Mouse (Mus musculus): ENCODE data around the gene Cyp2d34. TPM values are rescaled to one million over a fixed set of nuclear protein-coding genes. Genes with fewer than 3 reads are reported as not detected.

Gene Cyp2d34
- polyA plus RNA-seq, 1 experiment from 2014 or later: not detected

DNA sequence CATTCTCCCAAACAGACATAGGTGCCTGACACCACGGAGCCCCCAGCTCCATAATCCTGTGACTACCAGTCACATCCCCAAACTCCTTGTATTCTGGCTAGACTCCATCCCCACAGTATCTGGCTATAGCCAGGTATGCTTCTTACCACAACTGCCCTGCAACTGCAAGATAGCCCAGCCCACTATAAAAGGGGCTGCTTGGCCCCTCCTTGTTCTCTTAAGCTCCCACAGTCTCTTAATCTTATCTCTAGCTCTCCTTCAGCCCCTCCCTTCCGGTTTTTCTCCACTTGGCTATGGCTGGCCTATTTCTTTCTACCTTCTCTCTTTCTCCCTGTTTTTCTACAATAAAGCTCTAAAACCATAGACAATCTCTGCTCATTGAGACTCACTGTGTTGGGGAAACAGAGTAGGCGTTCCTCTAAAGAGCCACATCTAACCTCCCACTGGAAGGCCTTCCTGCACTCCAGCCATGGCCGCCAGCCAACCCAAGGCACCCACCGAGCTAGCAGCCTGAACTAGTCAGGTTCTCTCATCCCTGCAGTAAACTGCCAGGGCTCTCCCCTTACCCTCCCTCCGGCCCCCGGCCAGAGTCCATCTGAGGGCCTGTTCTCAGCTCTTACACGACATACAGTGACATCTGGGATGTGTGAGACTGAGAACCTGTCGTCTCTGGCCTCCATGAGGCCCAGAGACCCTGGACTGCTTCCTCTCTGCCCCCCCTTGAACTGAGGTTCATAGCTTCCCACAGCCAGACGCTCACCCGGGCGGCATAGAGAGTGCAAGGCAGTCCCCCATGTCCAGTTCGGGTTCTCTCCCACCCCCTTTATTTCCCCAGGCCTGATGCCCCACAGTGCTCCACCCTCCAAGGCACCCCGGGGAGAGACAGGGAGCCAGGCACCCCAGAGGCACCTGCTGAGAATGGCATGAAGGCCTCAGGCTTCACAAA, 16.7 kb upstream of the Cyp2d34 start:
- H3K9ac ChIP-seq (ENCODE audit: low read depth, low read length): no peak overlapping the region
- H3K27ac ChIP-seq (ENCODE audit: low read depth, low read length): no peak overlapping the region
- ATAC-seq (replicated peaks; ENCODE audit: insufficient number of reproducible peaks, low FRiP score, low TSS enrichment): no peak

GRCm38 (mm10) chr15:82634976-82635375, 14.2 kb upstream of the Cyp2d34 start:
- H3K27me3 ChIP-seq (ENCODE audit: control insufficient read depth, insufficient read depth, low read length): no peaks in the 10 kb centered on the region
- no peak overlapping the region for H3K9ac ChIP-seq (ENCODE audit: low read depth, low read length)
- ATAC-seq (replicated peaks; ENCODE audit: insufficient number of reproducible peaks, low FRiP score, low TSS enrichment): no peak
- no peak overlapping the region for H3K4me2 ChIP-seq
- no peak overlapping the region for H3K4me3 ChIP-seq (ENCODE audit: low read depth, low read length)
- H3K27ac ChIP-seq (ENCODE audit: low read depth, low read length): no peak overlapping the region
- H3K4me1 ChIP-seq (ENCODE audit: control insufficient read depth, insufficient read depth, low read length): no peaks in the 10 kb centered on the region
- H3K9me3 ChIP-seq (replicated peaks; ENCODE audit: control insufficient read depth, low read length): no peaks in the 10 kb centered on the region
- 90% methylated on average over 1 of the region's 1 CpGs for WGBS (ENCODE audit: insufficient replicate concordance)
- H3K36me3 ChIP-seq (ENCODE audit: control insufficient read depth, insufficient read depth, low read length): no peaks in the 10 kb centered on the region

More for the DNA sequence above, 16.7 kb upstream of the Cyp2d34 start:
- no peaks in the 10 kb centered on the region for H3K4me1 ChIP-seq (ENCODE audit: control insufficient read depth, insufficient read depth, low read length)
- H3K4me3 ChIP-seq (ENCODE audit: low read depth, low read length): no peak overlapping the region
- no peaks in the 10 kb centered on the region for H3K9me3 ChIP-seq (replicated peaks; ENCODE audit: control insufficient read depth, low read length)
- WGBS (ENCODE audit: insufficient replicate concordance): 67% methylated on average over 14 of the region's 14 CpGs
- H3K36me3 ChIP-seq (ENCODE audit: control insufficient read depth, insufficient read depth, low read length): no peaks in the 10 kb centered on the region
- no peaks in the 10 kb centered on the region for H3K27me3 ChIP-seq (ENCODE audit: control insufficient read depth, insufficient read depth, low read length)
- H3K4me2 ChIP-seq: no peak overlapping the region

- Histone ChIP-seq H3K4me3 (ENCODE audit: low read depth, low read length) (no peak overlapping the region), H3K9ac (ENCODE audit: low read depth, low read length) (no peak overlapping the region), H3K36me3 (ENCODE audit: control insufficient read depth, insufficient read depth, low read length) (no peaks in the 10 kb centered on the region), H3K4me1 (ENCODE audit: control insufficient read depth, insufficient read depth, low read length) (no peaks in the 10 kb centered on the region), H3K9me3 (replicated peaks; ENCODE audit: control insufficient read depth, low read length) (0 out of 2 replicates have a peak, but pooled peaks cover 2% of the 10 kb centered on the region), H3K27me3 (ENCODE audit: control insufficient read depth, insufficient read depth, low read length) (no peaks in the 10 kb centered on the region), H3K4me2 (no peak overlapping the region), H3K27ac (ENCODE audit: low read depth, low read length) (no peak overlapping the region)
- ATAC-seq (replicated peaks; ENCODE audit: insufficient number of reproducible peaks, low FRiP score, low TSS enrichment): no peak
- WGBS (ENCODE audit: insufficient replicate concordance): 69% methylated on average over 1 of the region's 1 CpGs
Measured at GRCm38 (mm10) chr15:82621993-82622392, 1.2 kb upstream of the Cyp2d34 start.

GRCm38 (mm10) chr15:82618362-82619020, 2.3 kb downstream of the Cyp2d34 start:
- WGBS (ENCODE audit: insufficient replicate concordance): 90% methylated on average over 9 of the region's 9 CpGs
- no peak overlapping the region for H3K9ac ChIP-seq (ENCODE audit: low read depth, low read length)
- no peaks in the 10 kb centered on the region for H3K4me1 ChIP-seq (ENCODE audit: control insufficient read depth, insufficient read depth, low read length)
- H3K9me3 ChIP-seq (replicated peaks; ENCODE audit: control insufficient read depth, low read length): no peaks in the 10 kb centered on the region
- H3K4me2 ChIP-seq: no peak overlapping the region
- no peaks in the 10 kb centered on the region for H3K36me3 ChIP-seq (ENCODE audit: control insufficient read depth, insufficient read depth, low read length)
- H3K27ac ChIP-seq (ENCODE audit: low read depth, low read length): no peak overlapping the region
- H3K27me3 ChIP-seq (ENCODE audit: control insufficient read depth, insufficient read depth, low read length): no peaks in the 10 kb centered on the region
- H3K4me3 ChIP-seq (ENCODE audit: low read depth, low read length): no peak overlapping the region
- no peak for ATAC-seq (replicated peaks; ENCODE audit: insufficient number of reproducible peaks, low FRiP score, low TSS enrichment)

GRCm38 (mm10) chr15:82582621-82583020, 38.1 kb downstream of the Cyp2d34 start:
- no peak overlapping the region for H3K4me2 ChIP-seq
- no peaks in the 10 kb centered on the region for H3K9me3 ChIP-seq (replicated peaks; ENCODE audit: control insufficient read depth, low read length)
- WGBS (ENCODE audit: insufficient replicate concordance): 80% methylated on average over 9 of the region's 9 CpGs
- H3K36me3 ChIP-seq (ENCODE audit: control insufficient read depth, insufficient read depth, low read length): no peaks in the 10 kb centered on the region
- no peak for ATAC-seq (replicated peaks; ENCODE audit: insufficient number of reproducible peaks, low FRiP score, low TSS enrichment)
- no peak overlapping the region for H3K27ac ChIP-seq (ENCODE audit: low read depth, low read length)
- no peak overlapping the region for H3K9ac ChIP-seq (ENCODE audit: low read depth, low read length)
- H3K4me3 ChIP-seq (ENCODE audit: low read depth, low read length): no peak overlapping the region
- no peaks in the 10 kb centered on the region for H3K4me1 ChIP-seq (ENCODE audit: control insufficient read depth, insufficient read depth, low read length)
- no peaks in the 10 kb centered on the region for H3K27me3 ChIP-seq (ENCODE audit: control insufficient read depth, insufficient read depth, low read length)

DNA sequence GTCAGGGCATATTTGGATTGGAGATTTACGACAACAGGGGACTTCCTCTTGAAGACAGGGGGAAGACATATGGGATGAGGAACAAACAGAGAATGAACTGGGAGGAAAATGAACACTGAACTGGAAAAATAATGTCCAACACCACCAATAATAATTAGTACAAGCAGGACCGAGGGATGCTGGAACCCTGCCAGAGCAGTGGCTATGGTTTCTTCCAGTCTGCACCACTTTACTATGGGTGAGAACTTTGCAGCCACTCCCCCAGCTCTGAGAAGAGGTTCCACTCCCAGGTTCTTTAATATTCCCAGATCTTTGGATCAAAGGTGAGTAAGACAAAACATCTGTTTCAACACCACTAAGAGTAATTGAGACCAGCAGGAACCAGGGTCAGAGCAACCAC, 41.7 kb downstream of the Cyp2d34 start:
- Histone ChIP-seq H3K4me2 (no peak overlapping the region), H3K9me3 (replicated peaks; ENCODE audit: control insufficient read depth, low read length) (no peaks in the 10 kb centered on the region), H3K27ac (ENCODE audit: low read depth, low read length) (no peak overlapping the region), H3K4me1 (ENCODE audit: control insufficient read depth, insufficient read depth, low read length) (no peaks in the 10 kb centered on the region), H3K36me3 (ENCODE audit: control insufficient read depth, insufficient read depth, low read length) (no peaks in the 10 kb centered on the region), H3K4me3 (ENCODE audit: low read depth, low read length) (no peak overlapping the region), H3K27me3 (ENCODE audit: control insufficient read depth, insufficient read depth, low read length) (no peaks in the 10 kb centered on the region), H3K9ac (ENCODE audit: low read depth, low read length) (no peak overlapping the region)
- ATAC-seq (replicated peaks; ENCODE audit: insufficient number of reproducible peaks, low FRiP score, low TSS enrichment): no peak
- 85% methylated on average over 2 of the region's 2 CpGs for WGBS (ENCODE audit: insufficient replicate concordance)

- Histone ChIP-seq H3K9me3 (replicated peaks; ENCODE audit: control insufficient read depth, low read length) (no peaks in the 10 kb centered on the region), H3K27me3 (ENCODE audit: control insufficient read depth, insufficient read depth, low read length) (no peaks in the 10 kb centered on the region), H3K4me2 (no peak overlapping the region), H3K4me3 (ENCODE audit: low read depth, low read length) (no peak overlapping the region), H3K27ac (ENCODE audit: low read depth, low read length) (no peak overlapping the region), H3K9ac (ENCODE audit: low read depth, low read length) (no peak overlapping the region), H3K36me3 (ENCODE audit: control insufficient read depth, insufficient read depth, low read length) (no peaks in the 10 kb centered on the region), H3K4me1 (ENCODE audit: control insufficient read depth, insufficient read depth, low read length) (no peaks in the 10 kb centered on the region)
- ATAC-seq (replicated peaks; ENCODE audit: insufficient number of reproducible peaks, low FRiP score, low TSS enrichment): no peak
- 55% methylated on average over 1 of the region's 1 CpGs for WGBS (ENCODE audit: insufficient replicate concordance)
Measured at GRCm38 (mm10) chr15:82572856-82573255, 47.9 kb downstream of the Cyp2d34 start.
